Mouse (Mus musculus) adrenal gland, adult 8-10 months (tissue): ENCODE data around the gene Fndc3a. TPM values are rescaled to one million over a fixed set of nuclear protein-coding genes. Genes with fewer than 3 reads are reported as not detected.

Experiments
- DNase-seq: peaks from one replicate; pipeline ENCODE4 v3.0.0; 2022
- total RNA-seq, 4 experiments: library from RNA; stranded (reverse); gene quantifications; 2 replicates each; pipeline ENCODE4 v1.2.4; 2022

Fndc3a gene
- total RNA-seq, 4 experiments from 2014 or later, result 72.4 to 87.8 (median 80.5) TPM

GRCm38 (mm10) chr14:72533862-72534261 lies 175.9 kb downstream of the Fndc3a start:
- DNase-seq, result no peak

- DNase-seq, result no peak
These were observed 177.5 kb downstream of the Fndc3a start for GRCm38 (mm10) chr14:72532028-72532917.

GRCm38 (mm10) chr14:72527126-72527525 lies 182.7 kb downstream of the Fndc3a start:
- DNase-seq, result no peak

- no peak for DNase-seq
These were observed 190.2 kb downstream of the Fndc3a start for GRCm38 (mm10) chr14:72519561-72519960.

GRCm38 (mm10) chr14:72518786-72519185 lies 191.0 kb downstream of the Fndc3a start:
- DNase-seq, result no peak

GRCm38 (mm10) chr14:72516376-72516775 lies 193.4 kb downstream of the Fndc3a start:
- no peak for DNase-seq

GRCm38 (mm10) chr14:72506723-72507420 lies 202.9 kb downstream of the Fndc3a start:
- DNase-seq, result no peak

GRCm38 (mm10) chr14:72506018-72506722 lies 203.6 kb downstream of the Fndc3a start:
- DNase-seq, result no peak

GRCm38 (mm10) chr14:72504985-72505384 lies 204.8 kb downstream of the Fndc3a start:
- DNase-seq, result no peak

GRCm38 (mm10) chr14:72503241-72503640 lies 206.6 kb downstream of the Fndc3a start:
- DNase-seq, result no peak

GRCm38 (mm10) chr14:72493775-72494174 lies 216.0 kb downstream of the Fndc3a start:
- DNase-seq, result no peak

GRCm38 (mm10) chr14:72491738-72492137 lies 218.1 kb downstream of the Fndc3a start, which contains the start of gene Gm9195:
Gene Gm9195, minus strand, starts transcription at chr14:72491838.
- DNase-seq, result no peak

GRCm38 (mm10) chr14:72490367-72490766 lies 219.4 kb downstream of the Fndc3a start:
- no peak for DNase-seq

Other genes with a start within 250 kb of the Fndc3a start
- not detected for gene Gm9195, start 218.2 kb downstream of the Fndc3a start, total RNA-seq